Mouse (Mus musculus) lung, postnatal 25 days (tissue): ENCODE measurements around the gene Kl.

Experiments used
- DNase-seq: peaks from one replicate; pipeline ENCODE4 v3.0.0; 2022; ENCODE audit warnings: low spot score

The Kl gene

GRCm38 (mm10) chr5:150952328-150952668 lies at the start of gene Kl:
Kl (plus strand) TSS chr5:150952607.
- DNase-seq: no peak

GRCm38 (mm10) chr5:150906053-150907040 lies 46.1 kb upstream of the Kl start:
- no peak for DNase-seq

- no peak for DNase-seq
Observed at GRCm38 (mm10) chr5:150912156-150912555, 40.3 kb upstream of the Kl start.

- no peak for DNase-seq
Observed at GRCm38 (mm10) chr5:150912656-150913055, 39.8 kb upstream of the Kl start.

- DNase-seq: no peak
Observed at GRCm38 (mm10) chr5:150915080-150916055, 37.0 kb upstream of the Kl start.

GRCm38 (mm10) chr5:150917131-150917858 lies 35.1 kb upstream of the Kl start:
- no peak for DNase-seq

GRCm38 (mm10) chr5:150918599-150918998 lies 33.8 kb upstream of the Kl start:
- DNase-seq: no peak

GRCm38 (mm10) chr5:150919269-150919668 lies 33.1 kb upstream of the Kl start:
- no peak for DNase-seq

GRCm38 (mm10) chr5:150919961-150920360 lies 32.4 kb upstream of the Kl start:
- no peak for DNase-seq

GRCm38 (mm10) chr5:150929406-150929805 lies 23.0 kb upstream of the Kl start:
- DNase-seq: no peak

GRCm38 (mm10) chr5:150932596-150932995 lies 19.8 kb upstream of the Kl start:
- DNase-seq: no peak

GRCm38 (mm10) chr5:150936213-150936612 lies 16.2 kb upstream of the Kl start:
- DNase-seq: no peak

- peak; percentile 7 for DNase-seq
Observed at GRCm38 (mm10) chr5:150936807-150937206, 15.6 kb upstream of the Kl start.

- DNase-seq: no peak
Observed at GRCm38 (mm10) chr5:150937501-150937900, 14.9 kb upstream of the Kl start.

- no peak for DNase-seq
Observed at GRCm38 (mm10) chr5:150945576-150945975, 6.8 kb upstream of the Kl start.

GRCm38 (mm10) chr5:150949131-150949530 lies 3.3 kb upstream of the Kl start:
- DNase-seq: no peak

GRCm38 (mm10) chr5:150951325-150951724 lies 1.1 kb upstream of the Kl start:
- no peak for DNase-seq

- peak; percentile 8 for DNase-seq
Observed at GRCm38 (mm10) chr5:150952669-150953521, 488 bp downstream of the Kl start.

GRCm38 (mm10) chr5:150954791-150955190 lies 2.4 kb downstream of the Kl start:
- no peak for DNase-seq

- DNase-seq: no peak
Observed at GRCm38 (mm10) chr5:150959861-150960260, 7.5 kb downstream of the Kl start.

- DNase-seq: no peak
Observed at GRCm38 (mm10) chr5:150961615-150962014, 9.2 kb downstream of the Kl start.
